Mouse (Mus musculus) MN1 (cell line): Measurements from ENCODE around the gene B3gnt2.
A peak's percentile ranks its signal among the peaks of the same experiment; 100 is the strongest.
"Not testable (repeated sequence)": the region's sequence is repeated elsewhere in the genome, so short reads cannot be mapped to it uniquely, and the experiment has no call there.

Experiments used
- DNase-seq: peaks from one replicate; pipeline ENCODE4 v3.0.0-alpha.2; 2016; ENCODE audit warnings: low spot score

B3gnt2 gene

DNA sequence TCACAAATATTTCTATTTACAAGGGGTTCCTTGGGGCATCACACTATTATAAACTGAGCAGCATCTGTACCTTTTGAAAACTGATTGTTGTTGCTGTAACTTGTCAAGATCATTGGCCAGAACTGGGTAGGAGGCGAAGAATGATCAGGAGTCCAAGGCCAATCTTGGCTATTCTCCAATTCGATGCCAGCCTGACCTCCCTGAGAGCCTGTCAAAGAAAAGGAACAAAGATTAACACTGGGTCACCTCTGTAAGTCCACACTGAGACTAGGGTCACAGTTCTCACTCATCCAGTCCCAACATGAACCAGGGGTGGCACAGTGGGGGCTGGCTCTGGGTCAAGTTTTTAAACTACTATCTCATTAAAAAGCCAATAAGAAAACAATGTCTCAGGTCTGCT is 85.9 kb downstream of the B3gnt2 start:
- no peak for DNase-seq

GRCm38 (mm10) chr11:22766238-22766637 is 94.5 kb downstream of the B3gnt2 start:
- no peak for DNase-seq

DNA sequence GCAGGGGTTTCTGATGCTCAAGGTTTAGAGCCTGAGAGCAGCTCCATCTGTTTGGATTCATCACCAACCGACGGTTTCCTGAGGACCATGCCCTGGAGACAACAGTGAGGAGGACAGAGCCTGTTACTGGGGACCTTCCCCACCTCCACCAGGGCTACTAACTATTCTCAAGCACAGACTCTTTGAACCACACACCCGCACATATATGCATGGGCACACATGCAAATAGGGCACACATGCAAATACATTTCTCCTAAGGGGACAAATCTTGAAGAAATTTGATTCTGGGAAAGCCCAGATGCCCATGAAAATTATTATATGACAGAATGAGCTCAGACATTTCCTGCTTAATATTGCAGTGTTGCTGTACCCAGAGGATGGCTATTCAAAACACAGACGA is 95.3 kb downstream of the B3gnt2 start:
- DNase-seq = no peak

GRCm38 (mm10) chr11:22763556-22764295 is 97.0 kb downstream of the B3gnt2 start:
- DNase-seq = peak; percentile 31

GRCm38 (mm10) chr11:22763055-22763454 is 97.7 kb downstream of the B3gnt2 start:
- DNase-seq = no peak

GRCm38 (mm10) chr11:22762236-22762927 is 98.4 kb downstream of the B3gnt2 start:
- no peak for DNase-seq

GRCm38 (mm10) chr11:22759783-22760182 is 101.0 kb downstream of the B3gnt2 start:
- DNase-seq = no peak

GRCm38 (mm10) chr11:22756168-22756980 is 104.4 kb downstream of the B3gnt2 start:
- DNase-seq = no peak

DNA sequence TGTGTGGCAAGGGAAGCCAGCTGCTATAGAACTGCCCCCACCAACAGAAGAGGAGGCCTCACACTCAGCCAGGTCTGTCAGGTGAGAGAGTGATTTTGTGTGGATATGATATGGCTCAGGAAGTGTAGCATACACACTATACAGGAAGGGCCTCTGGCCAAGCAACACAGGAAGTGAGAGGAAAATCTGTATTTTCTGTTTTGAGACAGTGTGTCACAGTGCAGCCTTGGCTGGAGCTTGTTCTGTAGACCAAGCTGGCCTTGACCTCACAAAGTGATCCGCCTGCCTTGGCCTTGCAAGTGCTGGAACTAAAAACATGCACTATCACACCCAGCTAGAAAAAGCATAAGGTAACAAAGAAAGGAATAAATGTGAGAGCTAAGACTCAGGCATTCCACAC is 105.6 kb downstream of the B3gnt2 start:
- DNase-seq = no peak

- DNase-seq = no peak
These were observed 108.2 kb downstream of the B3gnt2 start for GRCm38 (mm10) chr11:22752596-22752995.

GRCm38 (mm10) chr11:22751592-22751991 is 109.2 kb downstream of the B3gnt2 start:
- DNase-seq = no peak

- DNase-seq = no peak
These were observed 113.4 kb downstream of the B3gnt2 start for GRCm38 (mm10) chr11:22747406-22747805.

- no peak for DNase-seq
These were observed 115.4 kb downstream of the B3gnt2 start for GRCm38 (mm10) chr11:22745356-22745755.

GRCm38 (mm10) chr11:22743561-22744269 is 117.0 kb downstream of the B3gnt2 start:
- no peak for DNase-seq

DNA sequence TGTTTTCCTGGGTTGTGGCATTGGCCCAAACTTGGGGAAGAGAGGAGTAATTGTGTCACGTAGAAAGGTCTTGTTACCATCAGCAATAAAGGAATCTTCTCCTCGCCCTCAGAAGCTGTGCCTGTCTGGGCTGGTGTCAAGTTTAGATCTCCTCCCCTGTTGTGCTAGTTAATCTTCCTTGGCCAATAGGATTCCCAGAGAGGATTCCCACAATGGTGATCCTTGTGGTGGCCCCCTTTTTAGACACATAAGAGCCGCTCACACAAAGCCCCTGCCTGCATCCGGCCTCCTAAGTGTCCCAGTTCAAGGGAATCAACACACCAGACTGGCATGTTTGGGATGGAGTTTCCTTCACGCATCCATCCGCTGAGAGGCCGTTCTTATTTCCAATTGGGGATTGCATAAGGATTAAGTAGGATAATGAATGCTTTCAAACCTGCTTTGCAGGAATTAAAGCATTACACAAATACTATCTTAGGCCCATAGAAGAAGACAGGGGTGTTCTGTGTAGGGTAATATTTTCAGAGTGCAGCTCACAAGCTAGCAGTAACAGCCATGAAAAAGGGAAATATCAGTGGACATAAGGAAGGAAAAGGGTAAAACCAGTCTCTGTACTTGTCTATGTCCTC is 118.6 kb downstream of the B3gnt2 start:
- no peak for DNase-seq

DNA sequence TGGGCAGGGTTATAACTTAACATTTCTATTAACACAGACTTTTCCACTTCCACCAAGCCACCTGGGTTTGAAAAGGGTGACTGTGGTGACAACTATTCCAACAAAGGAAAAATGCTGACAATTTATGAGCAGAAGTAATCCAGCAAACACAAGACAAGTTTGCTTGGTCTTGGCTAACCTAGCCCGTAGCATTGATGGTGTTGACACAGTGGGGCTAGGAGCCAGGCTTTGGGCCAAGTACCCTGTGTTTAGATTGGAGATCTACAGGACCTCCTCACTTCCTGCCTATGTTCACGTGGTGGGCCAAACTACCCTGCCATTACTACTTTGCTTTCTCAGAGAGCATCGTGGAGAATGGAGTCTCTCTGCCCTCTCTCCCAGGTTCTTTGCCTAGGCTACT is 119.3 kb downstream of the B3gnt2 start:
- no peak for DNase-seq

GRCm38 (mm10) chr11:22739497-22740288 is 121.1 kb downstream of the B3gnt2 start:
- no peak for DNase-seq

DNA sequence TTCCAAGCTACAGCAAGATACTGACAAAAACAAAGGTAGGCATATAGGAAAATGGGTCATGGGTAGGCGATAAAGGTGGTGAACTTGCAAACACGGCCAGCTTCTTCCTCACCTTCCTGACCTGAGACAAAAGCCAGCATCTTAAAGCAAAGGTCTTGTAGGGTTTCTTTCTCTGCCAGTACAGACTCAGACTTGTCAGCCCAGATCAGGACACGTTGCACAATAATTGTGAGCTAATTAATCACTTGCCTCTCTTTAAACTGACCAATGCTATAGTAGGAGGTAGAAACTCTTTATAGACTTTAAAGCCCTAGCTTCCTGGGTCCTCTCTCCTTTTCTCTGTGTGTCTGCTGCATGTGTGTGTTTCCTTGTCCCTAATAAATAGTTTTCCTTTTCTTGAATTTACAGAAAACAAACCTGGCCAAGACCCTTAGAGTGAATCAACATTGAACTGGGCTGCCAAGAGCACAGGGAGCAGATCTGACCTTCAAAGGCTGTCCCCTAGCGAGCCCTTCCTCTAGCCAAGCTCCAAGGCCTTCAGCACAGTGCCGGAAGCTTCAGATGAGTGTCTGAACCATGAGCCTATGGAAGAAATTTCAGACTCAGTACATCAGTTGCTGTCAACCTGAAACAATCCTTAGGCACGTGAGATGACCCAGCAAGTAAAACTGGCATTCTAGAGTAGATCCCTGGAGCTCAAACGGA is 124.1 kb downstream of the B3gnt2 start:
- no peak for DNase-seq

DNA sequence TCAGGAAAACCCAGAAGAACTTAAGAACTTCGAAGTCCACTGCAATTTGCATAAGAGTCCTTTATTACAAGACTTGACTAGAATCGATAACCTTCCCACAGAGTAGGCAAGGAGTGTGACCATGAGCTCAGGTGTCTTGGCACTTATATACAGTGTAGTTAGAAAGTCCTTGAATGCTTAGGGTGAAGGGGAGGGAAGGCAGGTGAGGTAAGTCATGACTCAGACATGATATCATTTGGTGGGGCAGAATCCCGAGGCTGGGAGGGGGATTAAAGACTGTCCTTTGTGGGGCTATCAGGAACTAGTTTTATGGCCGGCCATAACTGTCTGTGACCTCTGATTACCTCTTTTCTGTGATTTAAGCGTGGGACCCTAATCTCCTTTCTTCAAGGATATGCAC is 125.6 kb downstream of the B3gnt2 start:
- DNase-seq = not testable (repeated sequence)

DNA sequence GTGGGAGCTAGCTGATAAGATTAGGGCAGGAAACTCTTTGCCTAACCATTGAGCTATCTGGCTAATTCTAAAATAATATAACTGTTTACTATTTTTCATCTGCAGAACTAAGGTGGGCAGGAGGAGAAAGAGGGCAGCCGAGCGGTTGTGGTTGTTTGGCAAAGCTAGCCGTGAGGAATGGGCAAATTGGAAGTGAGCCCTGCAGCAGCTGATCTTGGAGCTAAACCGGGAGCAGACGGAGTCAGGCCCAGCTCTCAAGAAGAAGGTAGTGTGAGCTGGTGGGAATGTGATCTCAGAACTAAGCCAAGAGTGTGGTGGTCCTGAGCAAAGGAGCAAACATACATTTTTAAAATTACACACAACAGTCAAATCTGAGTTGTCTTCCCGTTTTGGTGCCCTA is 126.8 kb downstream of the B3gnt2 start:
- DNase-seq = no peak
